Mouse (Mus musculus) liver, adult 2 months (tissue): ENCODE measurements at regions not wholly inside any gene's neighbourhood (a gene's known extent, or its start where the extent isn't known, plus 50 kb on each side); places are given as distances from the start of the nearest gene placed in this dataset.

Experiments
- CTCF ChIP-seq: fragments of 200-500 bp; IDR thresholded peaks from 2 replicates; pipeline ENCODE4 v1.5.1; 2011; ENCODE audit warnings: low read depth, low read length, control low read depth
- POLR2A ChIP-seq: fragments of 200-500 bp; IDR thresholded peaks from 2 replicates; pipeline ENCODE4 v1.6.1; 2011; ENCODE audit warnings: low read length, control low read depth; ENCODE audit not compliant: insufficient read depth; ENCODE audit errors: extremely low read depth

DNA sequence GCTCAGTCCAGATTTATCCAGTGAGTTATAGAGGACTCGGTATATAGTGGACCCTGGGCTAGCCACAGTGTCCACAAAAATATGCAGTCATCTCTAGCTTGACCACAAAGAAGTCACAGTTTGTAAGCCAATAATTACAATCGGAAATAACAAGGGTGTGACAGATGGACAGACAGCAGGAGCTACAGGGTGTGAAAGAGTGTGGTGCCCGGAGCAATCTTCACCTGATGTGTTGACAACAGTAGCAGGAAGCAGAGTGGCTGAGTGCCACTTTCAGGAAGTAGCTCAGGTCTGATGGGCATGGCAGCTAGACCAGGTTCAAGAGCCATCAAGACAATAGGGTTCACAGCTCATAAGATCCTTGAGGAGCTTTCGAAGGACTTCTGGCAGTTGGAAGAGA is 308.6 kb downstream of the Irx2 start:
- TF ChIP-seq POLR2A (no peak), CTCF (no peak)
